Mouse (Mus musculus) heart, postnatal 4 days (tissue): ENCODE measurements around the gene Olfr3. TPM values are rescaled to one million over a fixed set of nuclear protein-coding genes. Genes with fewer than 3 reads are reported as not detected.

ENCODE experiments used
- DNase-seq: peaks from one replicate; pipeline ENCODE4 v3.0.0; 2021
- total RNA-seq, 2 experiments: library from RNA; stranded (reverse); gene quantifications; 2 replicates each; pipeline ENCODE4 v1.2.3; 2021

Gene Olfr3
- not detected for total RNA-seq

GRCm38 (mm10) chr2:36816932-36817331 is at the start of gene Olfr3:
TSS of gene Olfr3 (minus strand) at chr2:36817032.
- no peak for DNase-seq

GRCm38 (mm10) chr2:36862560-36862959 is 45.7 kb upstream of the Olfr3 start, which contains the start of gene Olfr351:
TSS of gene Olfr351 (minus strand) at chr2:36862660.
- no peak for DNase-seq

GRCm38 (mm10) chr2:36846010-36846409 is 29.2 kb upstream of the Olfr3 start, which contains the start of gene Olfr350:
TSS of gene Olfr350 (plus strand) at chr2:36846310.
- DNase-seq: no peak

- DNase-seq: no peak
Measured at GRCm38 (mm10) chr2:36790238-36790637, 26.6 kb downstream of the Olfr3 start, which contains the start of gene Olfr50. TSS of gene Olfr50 (plus strand) at chr2:36790538.

GRCm38 (mm10) chr2:36783976-36784375 is 32.9 kb downstream of the Olfr3 start, which contains the start of gene Olfr348:
TSS of gene Olfr348 (plus strand) at chr2:36784276.
- no peak for DNase-seq

Other genes starting within 250 kb of the Olfr3 start
- gene Olfr345, start 177.0 kb downstream of the Olfr3 start, total RNA-seq: not detected
- gene Olfr346, start 131.2 kb downstream of the Olfr3 start, total RNA-seq: not detected
- gene Olfr347, start 85.1 kb downstream of the Olfr3 start, total RNA-seq: not detected
- gene Olfr348, start 32.8 kb downstream of the Olfr3 start, total RNA-seq: not detected
- gene Olfr50, start 26.5 kb downstream of the Olfr3 start, total RNA-seq: not detected
- gene Olfr350, start 29.3 kb upstream of the Olfr3 start, total RNA-seq: not detected
- gene Olfr351, start 45.6 kb upstream of the Olfr3 start, total RNA-seq: not detected
- not detected for gene Olfr352, start 51.4 kb upstream of the Olfr3 start, total RNA-seq
- gene Olfr353, start 75.9 kb upstream of the Olfr3 start, total RNA-seq: not detected
- not detected for gene Olfr354, start 88.6 kb upstream of the Olfr3 start, total RNA-seq
- gene Olfr355, start 111.9 kb upstream of the Olfr3 start, total RNA-seq: not detected
- not detected for gene Olfr356, start 120.1 kb upstream of the Olfr3 start, total RNA-seq
- gene Olfr357, start 176.8 kb upstream of the Olfr3 start, total RNA-seq: not detected
- not detected for gene Olfr358, start 192.3 kb upstream of the Olfr3 start, total RNA-seq
- not detected for gene Olfr360, start 248.7 kb upstream of the Olfr3 start, total RNA-seq